Mouse (Mus musculus) hindbrain, embryonic 11.5 days (tissue): ENCODE results near the gene Txndc8. TPM values are rescaled to one million over a fixed set of nuclear protein-coding genes. Genes with fewer than 3 reads are reported as not detected.

Experiments used
- ATAC-seq: fragments of 200-750 bp; cut with Nextera tagmentation; 2 replicates; pipeline ENCODE4 v1.8.0; 2017; ENCODE audit warnings: mild to moderate bottlenecking, moderate TSS enrichment, moderate library complexity; ENCODE audit not compliant: low FRiP score
- DNase-seq: peaks from one replicate; pipeline ENCODE4 v3.0.0-alpha.2; 2015; ENCODE audit warnings: low spot score
- H3K27ac ChIP-seq: fragments of 300-500 bp; sonication (generic); 2 replicates; pipeline ENCODE4 v1.5.1; 2014; ENCODE audit warnings: mild to moderate bottlenecking, low read depth, low read length
- H3K27me3 ChIP-seq: fragments of 300-500 bp; sonication (generic); 2 replicates; pipeline ENCODE4 v1.6.1; 2014; ENCODE audit warnings: mild to moderate bottlenecking, low read length, moderate library complexity, mixed read lengths; ENCODE audit not compliant: control insufficient read depth, insufficient read depth
- H3K36me3 ChIP-seq: fragments of 300-500 bp; sonication (generic); 2 replicates; pipeline ENCODE4 v1.6.1; 2014; ENCODE audit warnings: mild to moderate bottlenecking, low read length, moderate library complexity, mixed read lengths; ENCODE audit not compliant: control insufficient read depth, insufficient read depth
- H3K4me1 ChIP-seq: fragments of 300-500 bp; sonication (generic); replicated peaks from 2 replicates; pipeline ENCODE4 v1.6.1; 2014; ENCODE audit warnings: low read length, mixed read lengths; ENCODE audit not compliant: control insufficient read depth, insufficient read depth
- H3K4me2 ChIP-seq: fragments of 300-500 bp; sonication (generic); replicated peaks from 2 replicates; pipeline ENCODE4 v1.6.1; 2014; ENCODE audit warnings: mild to moderate bottlenecking, low read depth, low read length
- H3K4me3 ChIP-seq: fragments of 300-500 bp; sonication (generic); 2 replicates; pipeline ENCODE4 v1.5.1; 2014; ENCODE audit warnings: low read depth, low read length
- H3K9ac ChIP-seq: fragments of 300-500 bp; sonication (generic); 2 replicates; pipeline ENCODE4 v1.6.1; 2014; ENCODE audit warnings: low read depth, low read length
- H3K9me3 ChIP-seq: fragments of 300-500 bp; sonication (generic); 2 replicates; pipeline ENCODE4 v1.6.1; 2016; ENCODE audit warnings: low read length; ENCODE audit not compliant: control insufficient read depth
- WGBS: fragments of 180-500 bp; shearing (Covaris S2); extraction: QIAGEN DNeasy Blood & Tissue Kit; methylation state at CpG from one replicate; pipeline ENCODE4 v1.1.7; 2014; 5-methylcytosine and 5-hydroxymethylcytosine counted together
- polyA plus RNA-seq: library from polyadenylated mRNA; unstranded; fragments of >200 nt; fragmentation: Nextera tagmentation; extraction: Ambion mirVana; gene quantifications from 2 replicates; pipeline ENCODE4 v1.2.1, GENCODE M21; 2014

Gene Txndc8
- polyA plus RNA-seq = not detected in 2 replicates

DNA sequence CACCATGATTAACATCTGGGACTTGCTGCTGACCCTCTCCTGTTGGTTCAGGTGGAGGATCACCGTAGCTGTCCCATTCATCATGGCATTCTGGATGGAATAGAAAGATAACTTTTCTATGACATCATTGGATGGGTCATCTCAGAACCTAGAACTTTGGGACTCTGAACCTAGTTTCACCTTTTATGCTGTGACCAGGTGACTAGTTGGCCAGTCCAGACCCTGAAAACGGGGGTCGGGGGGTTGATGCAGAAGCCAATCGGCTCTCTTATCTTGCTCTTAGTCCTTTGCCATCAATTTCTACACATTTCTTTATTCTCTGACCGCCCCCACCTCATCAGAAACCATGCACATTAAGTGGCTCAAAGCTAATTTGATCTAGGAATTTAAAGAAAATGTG, at the start of gene Txndc8:
Txndc8 (minus strand) TSS at position 101 of the 400 bp plus-strand sequence.
- Histone ChIP-seq H3K4me3 (no peak within 1 kb of the TSS), H3K36me3 (no peaks in the 10 kb centered on the region), H3K9me3 (no peaks in the 10 kb centered on the region), H3K27me3 (no peaks in the 10 kb centered on the region), H3K9ac (no peak within 1 kb of the TSS), H3K4me1 (no peaks in the 10 kb centered on the region), H3K4me2 (no peak within 1 kb of the TSS), H3K27ac (no peak within 1 kb of the TSS)
- no peak for DNase-seq
- 93% methylated on average over 5 of the region's 5 CpGs for WGBS
- no peak for ATAC-seq

GRCm38 (mm10) chr4:58055653-58056052, 46.7 kb upstream of the Txndc8 start:
- Histone ChIP-seq H3K4me3 (no peak overlapping the region), H3K4me2 (no peak overlapping the region), H3K9ac (no peak overlapping the region), H3K9me3 (no peaks in the 10 kb centered on the region), H3K36me3 (no peaks in the 10 kb centered on the region), H3K4me1 (no peaks in the 10 kb centered on the region), H3K27ac (no peak overlapping the region), H3K27me3 (no peaks in the 10 kb centered on the region)
- ATAC-seq (no peak), DNase-seq (no peak)

- DNase-seq (no peak), ATAC-seq (no peak)
- Histone ChIP-seq H3K4me3 (no peak overlapping the region), H3K9ac (no peak overlapping the region), H3K27me3 (no peaks in the 10 kb centered on the region), H3K36me3 (no peaks in the 10 kb centered on the region), H3K4me2 (no peak overlapping the region), H3K27ac (no peak overlapping the region), H3K4me1 (no peaks in the 10 kb centered on the region), H3K9me3 (no peaks in the 10 kb centered on the region)
- 71% methylated on average over 5 of the region's 5 CpGs for WGBS
These were observed 45.5 kb upstream of the Txndc8 start for GRCm38 (mm10) chr4:58054441-58054840.

DNA sequence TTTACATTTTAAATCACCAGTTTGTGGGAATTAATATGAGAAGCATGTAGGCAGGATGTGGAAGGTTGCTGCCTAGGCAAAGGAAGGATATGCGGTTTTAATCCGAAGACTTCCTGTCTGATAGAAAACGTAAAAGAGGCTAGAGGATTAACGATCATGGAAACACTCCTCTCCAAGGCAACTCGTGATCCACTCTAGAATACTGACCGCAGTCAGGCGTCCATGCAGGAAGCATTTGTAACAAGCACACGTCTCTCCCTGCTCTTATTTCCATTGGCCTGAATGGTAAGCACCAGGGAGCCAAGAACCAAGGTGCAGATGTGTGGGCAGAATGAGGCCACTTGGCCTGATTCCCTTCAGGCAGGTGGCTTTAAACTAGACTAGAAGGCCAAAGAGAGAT, 41.8 kb upstream of the Txndc8 start:
- ATAC-seq = no peak
- Histone ChIP-seq H3K9me3 (no peaks in the 10 kb centered on the region), H3K4me1 (no peaks in the 10 kb centered on the region), H3K36me3 (no peaks in the 10 kb centered on the region), H3K4me3 (no peak overlapping the region), H3K4me2 (no peak overlapping the region), H3K27me3 (no peaks in the 10 kb centered on the region), H3K27ac (no peak overlapping the region), H3K9ac (no peak overlapping the region)
- no peak for DNase-seq
- WGBS = 81% methylated on average over 8 of the region's 8 CpGs

DNA sequence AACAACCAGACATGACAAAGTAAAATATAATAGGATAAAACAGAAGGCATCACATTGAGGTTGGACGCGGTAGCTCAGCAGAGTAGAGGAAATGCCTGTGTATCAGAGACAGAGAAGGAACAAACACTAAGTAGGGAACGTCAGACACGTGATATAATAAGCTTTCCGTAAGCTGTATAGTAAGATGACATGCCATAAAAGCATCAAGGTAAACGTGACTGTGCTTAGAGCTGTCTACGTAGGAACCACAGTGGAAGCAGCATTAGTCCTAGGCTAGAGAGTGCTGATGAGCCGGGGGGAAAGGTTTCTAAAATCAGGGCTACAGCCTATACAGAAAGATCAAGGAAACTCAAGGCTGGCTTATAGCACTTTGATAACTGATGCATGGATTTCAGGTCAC, 41.4 kb upstream of the Txndc8 start:
- Histone ChIP-seq H3K4me1 (no peaks in the 10 kb centered on the region), H3K9ac (no peak overlapping the region), H3K9me3 (no peaks in the 10 kb centered on the region), H3K4me2 (no peak overlapping the region), H3K27ac (no peak overlapping the region), H3K27me3 (no peaks in the 10 kb centered on the region), H3K4me3 (no peak overlapping the region), H3K36me3 (no peaks in the 10 kb centered on the region)
- ATAC-seq (no peak), DNase-seq (no peak)
- 93% methylated on average over 8 of the region's 8 CpGs for WGBS

DNA sequence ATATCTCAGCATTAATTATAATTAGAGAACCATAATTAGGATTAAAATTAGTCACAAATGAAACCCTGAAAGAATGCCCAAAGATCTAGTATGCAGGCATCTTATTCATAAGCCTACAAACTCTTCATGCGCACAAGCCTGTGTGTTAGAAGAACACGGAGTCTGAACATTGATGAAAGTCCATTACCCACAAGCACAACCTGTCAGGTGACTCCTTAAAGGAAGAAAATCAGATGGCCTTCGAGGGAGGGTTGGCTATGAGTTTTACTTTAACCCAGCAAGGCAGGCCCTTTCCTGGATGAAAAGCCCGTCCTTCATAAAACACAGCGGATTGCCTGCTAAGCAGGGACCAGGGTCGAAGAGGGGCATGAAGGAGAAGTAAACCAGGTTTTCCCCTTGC, 35.9 kb upstream of the Txndc8 start:
- Histone ChIP-seq H3K27me3 (no peaks in the 10 kb centered on the region), H3K4me2 (no peak overlapping the region), H3K9ac (no peak overlapping the region), H3K4me3 (no peak overlapping the region), H3K27ac (no peak overlapping the region), H3K36me3 (no peaks in the 10 kb centered on the region), H3K4me1 (no peaks in the 10 kb centered on the region), H3K9me3 (no peaks in the 10 kb centered on the region)
- no peak for ATAC-seq
- no peak for DNase-seq
- 91% methylated on average over 6 of the region's 6 CpGs for WGBS

- DNase-seq (no peak), ATAC-seq (no peak)
- WGBS = 88% methylated on average over 3 of the region's 3 CpGs
- Histone ChIP-seq H3K27ac (no peak overlapping the region), H3K4me1 (no peaks in the 10 kb centered on the region), H3K27me3 (no peaks in the 10 kb centered on the region), H3K4me3 (no peak overlapping the region), H3K9ac (no peak overlapping the region), H3K9me3 (no peaks in the 10 kb centered on the region), H3K4me2 (no peak overlapping the region), H3K36me3 (no peaks in the 10 kb centered on the region)
These were observed 35.4 kb upstream of the Txndc8 start for GRCm38 (mm10) chr4:58044356-58044755.

DNA sequence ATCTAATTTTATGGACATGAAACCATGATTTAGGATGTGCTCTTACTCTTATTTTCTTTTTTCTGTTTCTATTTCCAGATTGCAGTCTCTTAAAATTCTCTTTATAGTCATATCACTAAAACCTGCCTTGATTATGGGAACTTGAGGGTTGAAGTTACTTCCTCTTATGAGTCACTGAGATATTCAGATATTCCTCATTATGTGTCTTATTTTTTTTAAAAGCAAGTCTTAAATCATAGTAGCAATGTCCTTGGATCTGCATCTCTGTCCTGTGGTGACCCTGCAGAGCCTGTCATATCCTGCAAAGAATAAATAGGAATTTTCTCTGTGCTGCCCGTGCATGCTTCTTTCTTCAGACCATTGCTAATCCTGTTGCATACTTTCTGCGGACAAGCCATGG, 31.2 kb upstream of the Txndc8 start:
- Histone ChIP-seq H3K4me3 (no peak overlapping the region), H3K9me3 (no peaks in the 10 kb centered on the region), H3K4me1 (no peaks in the 10 kb centered on the region), H3K4me2 (no peak overlapping the region), H3K9ac (no peak overlapping the region), H3K27me3 (no peaks in the 10 kb centered on the region), H3K27ac (no peak overlapping the region), H3K36me3 (no peaks in the 10 kb centered on the region)
- WGBS = 87% methylated on average over 2 of the region's 2 CpGs
- DNase-seq (no peak), ATAC-seq (no peak)

- Histone ChIP-seq H3K9ac (no peak overlapping the region), H3K4me2 (no peak overlapping the region), H3K27me3 (no peaks in the 10 kb centered on the region), H3K27ac (no peak overlapping the region), H3K36me3 (no peaks in the 10 kb centered on the region), H3K9me3 (no peaks in the 10 kb centered on the region), H3K4me3 (no peak overlapping the region), H3K4me1 (no peaks in the 10 kb centered on the region)
- 91% methylated on average over 6 of the region's 6 CpGs for WGBS
- DNase-seq (no peak), ATAC-seq (no peak)
These were observed 28.3 kb upstream of the Txndc8 start for GRCm38 (mm10) chr4:58037096-58037705.
